In the genomic region with DNA sequence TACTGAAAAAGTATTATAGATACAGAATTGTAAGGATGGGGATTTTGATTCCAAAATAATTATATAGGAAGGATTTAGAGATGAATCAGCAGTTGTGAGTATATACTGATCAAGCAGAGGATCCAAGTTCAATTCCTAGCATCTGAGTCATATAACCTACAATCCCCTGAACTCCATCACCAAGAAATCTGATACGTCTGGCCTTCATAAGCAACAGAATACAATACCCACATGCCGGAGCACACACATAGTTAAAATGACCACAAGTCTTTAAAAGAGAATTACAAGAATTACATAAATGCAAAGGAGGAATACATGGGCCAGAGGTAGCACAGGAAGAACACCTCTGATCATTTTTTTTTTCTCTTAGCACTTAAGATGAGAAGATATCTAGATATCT, we compare ENCODE assay signal across 24 mouse cellular contexts.
DNase-seq lines count a peak whose midpoint lies in the region; ATAC-seq and TF ChIP-seq lines count a peak whose summit lies in the region.
"Had no signal": no experiment of that assay in that cellular context is flagged by ENCODE, and none has a peak within 500 bp of the region (broad histone marks: within the 10 kb centered on the region; RNA-seq: fewer than 3 reads in every experiment).

No protein-coding gene starts in this region.

- WGBS in thymus, adult 2 months: 96% methylated on average over 2 of the region's 2 CpGs
- WGBS in kidney, embryonic 15.5 days: 86% methylated on average over 2 of the region's 2 CpGs

- H3K27me3 ChIP-seq in C2C12 (ENCODE audit: control insufficient read depth, insufficient read depth, insufficient read length) (no peaks in the 10 kb centered on the region), myocyte (ENCODE audit: control insufficient read depth, insufficient read depth, insufficient read length) (no peaks in the 10 kb centered on the region)
- H3K27me3 ChIP-seq in thymus, adult 2 months (ENCODE audit: control insufficient read depth, insufficient read depth, low read length): no peaks in the 10 kb centered on the region
- no peaks in the 10 kb centered on the region for H3K27me3 ChIP-seq in kidney, embryonic 15.5 days
- H3K27me3 ChIP-seq: CH12.LX, Patski had no signal

- no peak overlapping the region for H3K4me2 ChIP-seq in myocyte (ENCODE audit: low read depth)
- H3K4me2 ChIP-seq in kidney, embryonic 15.5 days: no peak overlapping the region

- H3K79me3 ChIP-seq in C2C12 (ENCODE audit: low read depth): no peaks in the 10 kb centered on the region

- H3K27ac ChIP-seq in thymus, adult 2 months (ENCODE audit: control insufficient read depth, insufficient read depth, low read length): no peak overlapping the region
- no peak overlapping the region for H3K27ac ChIP-seq in kidney, embryonic 15.5 days

- H3K4me3 ChIP-seq in C2C12 (ENCODE audit: insufficient read depth, poor library complexity, severe bottlenecking) (no peak overlapping the region), myocyte (no peak overlapping the region)
- H3K4me3 ChIP-seq in thymus, adult 2 months (ENCODE audit: control insufficient read depth, insufficient read depth, low read length): no peak overlapping the region
- no peak overlapping the region for H3K4me3 ChIP-seq in kidney, embryonic 15.5 days (replicated peaks)

- ATAC-seq in kidney, embryonic 15.5 days (replicated peaks; ENCODE audit: low FRiP score): no peak
- ATAC-seq: activated CD4-positive, CD25-positive, alpha-beta regulatory T cell, adult 4 months; CD4-positive, CD25-positive, alpha-beta regulatory T cell, adult 4 months; Patski had no signal

- H3ac ChIP-seq in C2C12 (ENCODE audit: control insufficient read depth, insufficient read length, low read depth): no peak overlapping the region
- H3ac ChIP-seq in myocyte (ENCODE audit: control insufficient read depth, insufficient read length): no peak overlapping the region

- DNase-seq in 3T3-L1 (ENCODE audit: low read depth, low spot score): peak; percentile 87
- DNase-seq in Muller cell, postnatal 12 days (ENCODE audit: inconsistent ontology term): peak; percentile 4
- no peak for DNase-seq in thymus, adult 2 months
- no peak for DNase-seq in testis, postnatal 14 days (ENCODE audit: low spot score)
- no peak for DNase-seq in left cerebral cortex, postnatal 10 days (ENCODE audit: extremely low spot score in 1 of 2, low spot score in 2 of 2)
- DNase-seq: adrenal gland, adult 2 months; adrenal gland, adult 8-10 months; adrenal gland, postnatal 14 days; adrenal gland, postnatal 25 days; adrenal gland, postnatal 36 days; B cell, adult 2 months; cerebellum, adult 11 months; cerebellum, adult 11-12 months; cerebellum, adult 18-20 months; cerebellum, adult 2 months; cerebellum, adult 8-10 months had no signal

- H3K79me2 ChIP-seq in C2C12 (ENCODE audit: control insufficient read depth, insufficient read depth) (no peaks in the 10 kb centered on the region), myocyte (ENCODE audit: control insufficient read depth, insufficient read depth) (no peaks in the 10 kb centered on the region)

- H3K36me3 ChIP-seq in C2C12 (ENCODE audit: control insufficient read depth, insufficient read depth): no peaks in the 10 kb centered on the region
- H3K36me3 ChIP-seq in myocyte (ENCODE audit: control insufficient read depth, insufficient read depth): no peaks in the 10 kb centered on the region
- no peaks in the 10 kb centered on the region for H3K36me3 ChIP-seq in thymus, adult 2 months (ENCODE audit: control insufficient read depth, insufficient read depth, low read length)
- H3K36me3 ChIP-seq in kidney, embryonic 15.5 days: no peaks in the 10 kb centered on the region
- H3K36me3 ChIP-seq: G1E had no signal

- no peaks in the 10 kb centered on the region for H3K9me3 ChIP-seq in kidney, embryonic 15.5 days (replicated peaks)
- H3K9me3 ChIP-seq: G1E had no signal

- H3K4me1 ChIP-seq in thymus, adult 2 months (replicated peaks; ENCODE audit: control insufficient read depth, insufficient read depth, low read length): no peaks in the 10 kb centered on the region
- no peaks in the 10 kb centered on the region for H3K4me1 ChIP-seq in kidney, embryonic 15.5 days

- H3K9ac ChIP-seq in kidney, embryonic 15.5 days: no peak overlapping the region

- no peak for TF ChIP-seq POLR2A in myocyte (IDR thresholded peaks at IDR 0.05; ENCODE audit: insufficient read length, low read depth)
- TF ChIP-seq POLR2A in thymus, adult 2 months (IDR thresholded peaks at IDR 0.05; ENCODE audit: control insufficient read depth, extremely low read depth, insufficient read depth, low read length, poor library complexity): no peak

- intact Hi-C loops in left cerebral cortex, postnatal 10 days (cut with DNase I): no loop called here

- no peak for TF ChIP-seq CTCF in C2C12 (IDR thresholded peaks at IDR 0.05; ENCODE audit: control insufficient read depth, insufficient read depth, insufficient read length)
- TF ChIP-seq CTCF in thymus, adult 2 months (IDR thresholded peaks at IDR 0.05; ENCODE audit: borderline replicate concordance, control insufficient read depth, extremely low read depth, insufficient read depth, low read length, poor library complexity): no peak

TF ChIP-seq in C2C12, 6 proteins besides CTCF, POLR2A, EP300 and RAD21:
- peak; percentile 16 for TF ChIP-seq FOSL1 (IDR thresholded peaks at IDR 0.05; ENCODE audit: insufficient read depth, low read length, poor library complexity, severe bottlenecking)
- peak; percentile 70 for TF ChIP-seq MAX (IDR thresholded peaks at IDR 0.05)
- no peak for TF ChIP-seq USF1 (IDR thresholded peaks at IDR 0.05; ENCODE audit: low read depth)
- TF ChIP-seq MYOD1 (IDR thresholded peaks at IDR 0.05; ENCODE audit: control insufficient read depth, insufficient read length, low read depth): no peak
TF ChIP-seq in C2C12: peak in this region for 2.

TF ChIP-seq in myocyte, 11 proteins besides CTCF, POLR2A, EP300 and RAD21:
- TF ChIP-seq REST (IDR thresholded peaks at IDR 0.05; ENCODE audit: insufficient read depth, insufficient read length) (no peak), CEBPB (IDR thresholded peaks at IDR 0.05; ENCODE audit: insufficient read depth, poor library complexity, severe bottlenecking) (0 out of 2 replicates have a peak, but pooled peaks have one; percentile 30)

Comparison
In these comparisons a context has a peak if more than half of its experiments do, and no peak if none do; other contexts are left out.
1. DNase-seq: peak in 3T3-L1 (single experiment) and Muller cell, postnatal 12 days (single experiment); none in thymus, adult 2 months (single experiment), testis, postnatal 14 days (single experiment) and left cerebral cortex, postnatal 10 days (0 of 2).